Mouse (Mus musculus): ENCODE data around the gene Pdgfb. TPM values are rescaled to one million over a fixed set of nuclear protein-coding genes. Genes with fewer than 3 reads are reported as not detected.

Gene Pdgfb
- total RNA-seq, 2 experiments from 2014 or later = not detected

- no peak for ATAC-seq (replicated peaks; ENCODE audit: poor library complexity)
Measured at GRCm38 (mm10) chr15:80035341-80035885, 20.6 kb upstream of the Pdgfb start.

DNA sequence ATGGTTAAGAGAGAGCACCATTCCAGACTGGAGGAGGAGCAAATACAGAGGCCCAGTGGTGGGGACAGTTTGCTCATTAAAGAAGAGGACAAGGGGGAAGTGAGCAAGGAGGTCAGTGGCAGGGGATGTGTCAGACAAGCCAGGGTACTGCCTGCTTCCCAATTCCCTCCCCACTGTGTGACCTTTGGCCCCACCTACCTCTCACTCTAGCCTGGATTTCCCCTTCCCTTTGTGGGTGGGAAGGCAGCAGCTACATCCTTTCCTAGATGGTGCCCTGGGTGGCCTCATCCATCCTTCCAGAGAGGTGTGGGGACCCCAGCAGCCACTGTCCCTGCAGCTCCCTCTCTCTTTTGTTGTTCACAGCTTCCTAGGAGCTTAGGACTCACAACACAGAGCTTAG lies 20.1 kb upstream of the Pdgfb start:
- ATAC-seq (replicated peaks; ENCODE audit: poor library complexity) = no peak

- no peak for ATAC-seq (replicated peaks; ENCODE audit: poor library complexity)
Measured at GRCm38 (mm10) chr15:80034366-80034765, 19.6 kb upstream of the Pdgfb start.

- ATAC-seq (replicated peaks; ENCODE audit: poor library complexity) = no peak
Measured at GRCm38 (mm10) chr15:80031133-80031532, 16.4 kb upstream of the Pdgfb start.

GRCm38 (mm10) chr15:80030399-80030798 lies 15.6 kb upstream of the Pdgfb start:
- ATAC-seq (replicated peaks; ENCODE audit: poor library complexity) = no peak

DNA sequence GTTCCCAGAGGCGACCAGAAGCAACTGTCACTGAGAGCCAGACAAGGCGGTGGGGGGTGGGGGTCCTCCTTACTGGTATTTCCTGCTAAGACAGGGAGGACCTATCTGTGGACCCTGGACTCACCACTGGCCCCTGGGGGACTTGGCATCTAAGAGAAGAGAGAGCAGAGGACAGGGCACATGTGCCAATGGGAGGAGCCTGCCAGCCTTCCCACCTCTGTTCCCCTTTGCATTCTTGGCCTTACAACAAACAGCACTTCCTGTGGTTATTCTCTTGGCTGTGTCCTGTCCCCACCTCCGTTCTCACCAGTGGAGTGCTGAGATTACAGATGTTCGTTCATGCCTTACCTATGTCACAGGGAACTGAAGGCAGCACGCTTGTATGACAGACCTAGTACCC lies 14.1 kb upstream of the Pdgfb start:
- ATAC-seq (replicated peaks; ENCODE audit: poor library complexity) = no peak

- no peak for ATAC-seq (replicated peaks; ENCODE audit: poor library complexity)
Measured at GRCm38 (mm10) chr15:80026689-80027353, 12.0 kb upstream of the Pdgfb start.

DNA sequence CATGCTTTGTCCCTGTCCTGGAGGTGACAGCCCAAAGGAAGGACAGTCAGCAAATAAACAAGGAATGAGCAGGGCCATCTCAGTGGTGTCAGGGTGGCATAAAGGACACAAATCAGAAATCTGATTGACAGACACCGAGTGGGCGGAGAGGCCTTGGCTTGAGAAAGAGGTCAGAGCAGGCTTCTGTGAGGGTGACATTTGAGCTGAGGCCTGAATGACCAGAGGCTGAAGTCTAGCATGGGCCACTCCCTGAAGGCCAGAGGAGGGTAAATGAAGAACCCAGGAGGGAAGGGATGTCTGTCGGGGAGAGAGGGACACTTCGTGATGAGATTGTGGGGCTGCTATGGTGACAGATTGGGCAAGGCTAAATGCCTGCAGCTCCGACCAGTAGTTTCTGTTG lies 11.3 kb upstream of the Pdgfb start:
- ATAC-seq (replicated peaks; ENCODE audit: poor library complexity) = no peak

DNA sequence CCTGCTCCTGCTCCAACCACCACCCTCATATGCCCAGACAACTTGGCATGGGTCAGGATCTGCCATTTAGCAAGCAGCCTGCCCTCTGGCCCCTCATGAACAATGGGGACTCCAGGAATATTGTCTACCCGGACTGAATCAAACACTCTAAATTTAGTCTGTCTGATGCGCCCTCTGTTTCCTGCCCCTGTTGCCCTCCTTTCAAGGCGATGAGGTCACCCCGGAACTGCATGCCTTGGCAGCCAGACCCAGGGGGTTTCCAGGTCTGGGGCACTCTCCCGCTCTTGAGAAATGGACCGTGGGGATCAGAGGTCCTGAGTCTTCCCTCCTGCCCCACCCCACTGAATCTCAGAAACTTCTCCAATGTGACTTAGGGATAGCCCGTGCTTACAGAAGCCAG lies 10.8 kb upstream of the Pdgfb start:
- ATAC-seq (replicated peaks; ENCODE audit: poor library complexity) = no peak

DNA sequence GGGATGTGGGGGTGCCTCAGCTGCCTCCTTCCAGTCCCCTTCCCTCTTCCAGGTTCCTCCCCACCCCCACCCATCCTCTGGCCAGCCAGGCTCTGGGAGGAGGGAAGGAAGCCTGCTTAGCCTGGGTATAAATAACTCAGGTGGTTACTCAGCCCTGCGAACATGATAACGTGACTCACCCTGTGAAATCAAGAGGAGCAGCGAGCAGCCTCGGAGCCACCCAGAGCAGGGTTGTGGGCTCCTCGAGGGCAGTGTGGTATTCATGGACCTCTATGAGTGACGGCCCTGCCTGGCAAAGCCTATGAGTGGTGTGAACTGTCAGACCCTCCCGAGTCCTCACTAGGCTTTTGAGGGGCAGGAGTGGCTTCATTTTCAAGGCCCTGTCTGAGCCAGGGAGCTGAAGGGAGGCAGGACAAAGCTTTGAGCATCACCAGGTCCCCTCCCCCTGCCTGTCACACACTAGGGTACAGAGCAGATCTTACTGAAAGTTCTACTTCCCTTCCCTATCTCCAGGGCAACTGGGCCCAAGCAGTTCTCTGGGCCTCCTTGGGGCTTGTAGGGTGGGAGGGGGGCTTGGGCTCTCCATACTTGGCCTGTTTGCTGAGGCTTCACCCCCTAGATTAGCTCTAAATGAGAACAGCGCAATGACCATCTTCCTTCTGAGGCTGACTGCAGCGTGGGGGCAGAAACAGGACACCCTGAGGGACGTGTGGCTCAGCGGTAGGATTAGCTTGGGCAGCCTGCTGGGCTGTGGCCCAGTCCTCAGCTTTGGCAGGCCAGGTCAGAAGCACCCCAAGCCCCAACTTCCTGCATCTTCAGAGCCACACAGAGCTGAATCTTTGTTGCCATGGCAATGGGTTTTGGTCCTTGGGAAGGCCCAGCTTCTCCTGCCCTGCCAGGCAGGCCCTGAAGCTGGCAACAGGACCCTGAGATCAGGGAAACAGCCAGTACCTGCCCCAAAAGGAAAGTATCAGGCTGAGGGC lies 9.8 kb upstream of the Pdgfb start:
- ATAC-seq (replicated peaks; ENCODE audit: poor library complexity) = no peak

DNA sequence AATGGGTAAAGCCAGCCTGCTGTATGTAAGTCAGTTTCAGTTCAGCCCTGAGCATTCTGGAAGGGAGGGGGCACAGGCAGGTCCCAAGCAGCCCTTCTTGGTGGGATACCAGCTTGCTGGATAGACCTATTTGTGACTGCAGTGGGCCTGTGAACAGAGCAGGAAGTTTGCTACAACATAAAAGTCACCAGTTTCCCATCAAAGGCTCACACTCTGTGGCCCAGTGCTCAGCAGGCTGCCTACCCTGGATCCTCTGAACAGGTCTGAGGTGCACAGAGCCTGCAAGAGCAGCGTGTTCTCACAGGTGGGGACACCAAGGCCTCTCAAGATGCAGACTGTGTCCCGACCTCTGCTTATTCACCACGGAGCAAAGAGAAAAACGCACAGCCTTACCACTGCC lies 5.7 kb upstream of the Pdgfb start:
- ATAC-seq (replicated peaks; ENCODE audit: poor library complexity) = no peak

- ATAC-seq (replicated peaks; ENCODE audit: poor library complexity) = no peak
Measured at GRCm38 (mm10) chr15:80019625-80020024, 4.8 kb upstream of the Pdgfb start.

- no peak for ATAC-seq (replicated peaks; ENCODE audit: poor library complexity)
Measured at GRCm38 (mm10) chr15:80019220-80019619, 4.4 kb upstream of the Pdgfb start.

GRCm38 (mm10) chr15:80016563-80017301 lies 2.0 kb upstream of the Pdgfb start:
- ATAC-seq (replicated peaks; ENCODE audit: poor library complexity) = no peak

DNA sequence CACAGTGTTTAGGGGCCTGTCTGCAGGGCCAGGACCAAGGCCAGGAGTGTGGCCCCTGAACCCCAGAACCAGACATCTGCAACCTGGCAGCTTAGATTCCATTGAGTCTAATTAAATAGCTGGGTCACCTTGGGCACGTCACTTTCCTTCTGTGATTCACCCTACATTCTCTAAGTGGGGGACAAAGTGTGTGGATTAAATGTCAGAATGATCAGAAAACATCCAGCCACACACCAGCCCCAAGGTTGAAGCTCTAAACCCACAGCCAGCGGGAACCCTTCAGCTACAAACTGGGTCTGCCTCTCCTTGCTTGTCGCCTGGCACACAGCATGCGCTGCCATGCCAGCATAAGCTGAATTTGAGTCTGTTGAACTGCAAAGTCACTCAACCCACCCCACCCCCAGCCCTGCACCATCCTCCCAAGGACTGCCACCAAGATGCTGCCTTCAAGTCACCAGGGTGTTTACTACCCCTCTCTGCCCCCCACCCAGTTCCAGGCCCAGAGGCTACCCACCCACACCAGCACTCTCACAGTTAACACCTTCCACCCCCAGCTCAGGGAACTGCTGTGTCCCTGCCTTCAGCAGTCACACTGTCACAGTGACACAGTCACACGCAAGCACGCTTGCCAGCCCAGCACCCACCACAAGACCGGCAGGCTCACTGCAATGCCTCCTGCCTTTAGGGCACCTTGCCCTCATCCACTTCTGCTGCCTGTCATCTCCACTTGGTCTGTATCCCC lies 605 bp upstream of the Pdgfb start:
- ATAC-seq (replicated peaks; ENCODE audit: poor library complexity) = no peak

- ATAC-seq (replicated peaks; ENCODE audit: poor library complexity) = no peak
Measured at GRCm38 (mm10) chr15:80014031-80014320, 801 bp downstream of the Pdgfb start.

GRCm38 (mm10) chr15:80013256-80014030 lies 1.3 kb downstream of the Pdgfb start:
- no peak for ATAC-seq (replicated peaks; ENCODE audit: poor library complexity)

DNA sequence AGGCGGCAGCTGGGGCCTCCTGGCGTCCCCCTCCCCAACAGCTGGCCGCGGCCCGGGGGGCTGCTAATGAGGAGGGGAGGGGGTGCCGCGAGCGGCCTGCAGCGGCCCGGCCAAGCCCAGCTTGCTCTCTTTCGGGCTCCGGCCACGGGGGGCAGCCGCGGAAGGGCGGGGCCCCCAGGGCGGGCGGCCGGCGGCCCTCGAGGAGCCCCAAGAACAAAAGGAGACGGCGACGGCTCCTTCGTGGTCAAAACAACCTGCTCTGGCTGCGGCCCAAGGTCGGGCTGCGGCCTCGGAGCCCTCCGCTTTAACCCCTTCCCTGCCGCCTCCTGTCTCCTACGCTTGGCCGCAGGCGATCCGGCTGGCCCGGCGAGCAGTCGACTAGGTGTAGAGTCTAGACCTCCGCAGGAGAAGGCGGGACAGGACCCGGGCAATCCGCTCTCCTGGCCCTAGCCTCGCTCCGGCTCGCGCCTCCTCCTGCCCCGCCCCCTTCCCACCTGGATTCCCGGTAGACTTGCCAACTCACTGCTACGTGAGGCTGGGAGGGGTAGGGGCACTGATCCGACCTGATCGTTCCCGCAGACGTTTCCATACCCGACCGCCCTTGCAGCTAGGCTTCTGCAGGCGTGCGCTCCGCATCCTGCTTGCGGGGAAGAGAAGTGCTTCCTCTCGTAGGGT lies 2.1 kb downstream of the Pdgfb start:
- ATAC-seq (replicated peaks; ENCODE audit: poor library complexity) = no peak

- no peak for ATAC-seq (replicated peaks; ENCODE audit: poor library complexity)
Measured at GRCm38 (mm10) chr15:80011778-80012526, 2.8 kb downstream of the Pdgfb start.

Data from megakaryocyte progenitor cell, adult 5-6 weeks (primary cell).